Mouse (Mus musculus) megakaryocyte, embryonic 14.5 days (primary cell): Measurements from ENCODE around the gene Gm42906.

Experiments
- FLI1 ChIP-seq: IDR thresholded peaks from 2 replicates; pipeline ENCODE4 v1.6.1; 2012; ENCODE audit warnings: low read length, inconsistent platforms, mixed read lengths
- GATA1 ChIP-seq: IDR thresholded peaks from 3 replicates; pipeline ENCODE4 v1.6.1; 2012; ENCODE audit warnings: mixed read lengths, low read length, inconsistent platforms, borderline replicate concordance

DNA sequence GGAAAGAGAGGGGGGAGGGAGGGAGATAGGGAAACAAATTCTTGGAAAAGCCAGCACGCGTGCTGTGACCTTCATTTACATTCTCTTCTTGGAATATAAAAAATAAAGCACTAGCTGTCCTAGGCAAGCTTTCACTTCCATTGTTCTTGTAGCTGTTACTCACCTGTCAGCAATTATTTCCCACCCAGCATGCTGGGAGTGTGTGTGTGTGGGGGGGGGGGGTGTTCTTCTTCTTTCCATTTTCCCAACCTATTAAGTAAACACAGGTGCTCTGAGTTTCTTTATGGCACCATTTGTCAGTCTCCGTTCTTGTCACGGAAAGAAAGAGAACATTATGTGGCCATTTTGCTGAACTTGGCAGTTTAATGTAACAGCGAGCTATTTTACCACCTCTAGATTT, 409.0 kb downstream of the Gm42906 start:
- TF ChIP-seq GATA1 = no peak
- TF ChIP-seq FLI1 = no peak
